Mouse (Mus musculus) bone marrow macrophage, adult 2 months (primary cell): ENCODE measurements around the gene Gm49721. TPM values are rescaled to one million over a fixed set of nuclear protein-coding genes. Genes with fewer than 3 reads are reported as not detected.
"Not testable (repeated sequence)": the region's sequence is repeated elsewhere in the genome, so short reads cannot be mapped to it uniquely, and the experiment has no call there.

Experiments used
- H3K27ac ChIP-seq: 2 replicates; pipeline ENCODE4 v1.5.1; 2012; ENCODE audit warnings: low read depth, low read length; ENCODE audit not compliant: insufficient read depth
- H3K4me1 ChIP-seq: 2 replicates; pipeline ENCODE4 v1.6.1; 2012; ENCODE audit warnings: low read length; ENCODE audit not compliant: control insufficient read depth, insufficient read depth
- H3K4me3 ChIP-seq: 2 replicates; pipeline ENCODE4 v1.5.1; 2012; ENCODE audit warnings: mild to moderate bottlenecking, low read length, moderate library complexity; ENCODE audit not compliant: insufficient read depth
- polyA plus RNA-seq: library from polyadenylated mRNA; stranded (reverse); fragments of >200 nt; gene quantifications from 2 replicates; pipeline ENCODE4 v1.2.4, GENCODE M21; 2012; ENCODE audit not compliant: missing spikeins, insufficient read depth, insufficient read length

Gene Gm49721
- polyA plus RNA-seq, 1 experiment: not detected

DNA sequence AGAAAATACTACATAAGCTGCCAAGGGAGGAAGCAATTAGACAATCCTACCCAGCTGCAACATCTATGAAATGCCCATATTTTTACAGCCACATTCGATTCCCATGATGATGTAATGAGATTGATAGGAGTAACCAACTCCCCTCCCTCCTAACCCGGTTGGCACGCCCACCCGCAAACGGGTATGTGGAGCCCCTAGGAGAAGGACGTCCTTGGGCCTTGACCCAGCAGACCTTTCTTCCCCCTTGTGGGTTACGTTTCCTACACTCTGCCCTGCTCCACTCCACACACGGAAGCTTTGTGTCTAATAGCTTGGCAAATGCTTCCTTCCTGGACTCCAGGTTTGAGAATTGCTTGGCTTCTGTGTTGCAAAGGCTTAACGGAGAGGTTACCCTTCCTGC, 31.2 kb downstream of the Gm49721 start:
- H3K4me1 ChIP-seq, H3K4me3 ChIP-seq, H3K27ac ChIP-seq: not testable (repeated sequence)

DNA sequence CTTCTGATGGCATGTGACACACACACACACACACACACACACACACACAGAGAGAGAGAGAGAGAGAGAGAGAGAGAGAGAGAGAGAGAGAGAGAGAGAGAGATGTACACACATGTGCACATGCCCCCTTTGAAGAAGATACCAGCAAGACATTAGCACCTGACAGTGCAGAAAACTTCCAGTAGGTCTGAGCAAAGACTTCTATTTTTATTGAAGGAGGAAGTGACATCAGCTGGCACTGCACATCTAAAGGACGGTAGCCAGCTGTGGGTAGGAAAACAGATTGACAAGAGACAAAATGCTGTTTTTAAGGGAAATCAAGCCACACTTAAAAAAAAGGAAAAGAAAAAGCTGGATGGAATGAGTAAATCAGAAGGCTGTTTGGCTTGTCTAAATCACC, 35.5 kb downstream of the Gm49721 start:
- H3K27ac ChIP-seq: peak overlapping the region; percentile 33
- not testable (repeated sequence) for H3K4me1 ChIP-seq, H3K4me3 ChIP-seq

DNA sequence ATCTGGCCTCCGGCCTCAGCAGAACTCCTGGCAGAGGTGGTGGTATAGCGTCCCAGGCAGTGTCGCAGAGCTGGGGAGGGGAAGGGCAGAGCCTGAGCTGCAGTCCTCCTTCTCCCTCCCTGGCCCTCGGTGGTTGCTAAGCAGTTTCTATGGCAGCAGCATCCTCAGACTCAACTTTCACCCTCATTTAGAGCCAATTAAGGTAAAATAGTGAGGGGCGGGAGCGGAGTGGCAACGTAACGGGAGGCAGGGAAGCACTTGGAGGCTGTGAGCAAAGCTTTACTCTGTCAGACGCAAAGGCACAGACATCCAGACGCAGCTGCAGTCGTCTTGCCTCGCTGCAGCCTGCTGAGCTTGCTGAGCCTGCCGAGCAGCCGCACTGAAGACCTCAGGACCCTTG, 46.6 kb downstream of the Gm49721 start, which contains the start of gene Gm1604a:
TSS of gene Gm1604a (plus strand) at position 312 of the 400 bp plus-strand sequence.
- H3K4me1 ChIP-seq, H3K27ac ChIP-seq, H3K4me3 ChIP-seq: not testable (repeated sequence)

DNA sequence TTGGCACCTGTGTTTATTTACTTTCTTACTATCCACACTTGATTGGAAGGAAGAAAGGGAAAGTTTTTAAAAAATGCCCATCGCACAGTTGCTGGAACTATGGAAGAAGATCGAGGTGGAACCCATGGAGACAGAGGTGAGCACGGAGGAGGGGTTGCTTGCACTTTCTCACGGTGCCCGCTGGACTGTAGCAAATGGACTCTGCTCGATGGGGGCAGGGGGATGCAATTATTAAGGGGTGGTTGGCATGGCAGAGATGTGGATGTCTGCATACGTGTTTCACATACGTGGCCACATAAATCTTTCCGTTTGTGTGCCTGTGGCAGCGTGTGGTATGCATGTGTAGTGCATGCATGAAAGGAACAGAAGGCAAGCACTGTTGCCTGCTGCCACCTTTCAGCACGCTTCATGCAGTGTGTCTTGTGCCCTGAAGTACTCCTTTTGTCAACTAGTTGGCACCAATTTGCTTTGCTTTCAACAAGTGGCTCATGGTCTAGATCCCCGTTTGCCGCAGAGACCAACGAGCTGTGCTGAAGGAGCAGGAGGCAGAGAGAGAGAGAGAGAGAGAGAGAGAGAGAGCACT, 47.2 kb downstream of the Gm49721 start:
- not testable (repeated sequence) for H3K4me1 ChIP-seq, H3K27ac ChIP-seq, H3K4me3 ChIP-seq

DNA sequence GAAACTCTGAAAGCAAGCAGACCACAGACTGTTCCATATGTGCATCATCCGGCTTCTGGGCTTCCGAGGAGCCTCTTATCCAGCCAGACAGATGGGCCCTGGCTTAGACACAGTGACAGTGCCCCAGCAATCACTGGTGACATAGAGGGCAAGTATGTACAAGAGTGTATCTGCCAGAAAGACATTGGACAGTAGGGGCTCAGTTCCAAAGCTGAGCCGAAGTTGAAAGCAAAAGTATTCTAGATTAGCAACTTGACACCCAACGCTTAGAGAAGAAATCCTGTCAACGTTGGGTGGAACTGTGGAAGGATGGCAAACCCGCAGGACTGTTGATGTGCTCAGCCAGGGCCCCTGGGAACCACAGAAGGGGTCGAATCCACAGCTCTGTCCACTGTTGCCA, 51.5 kb downstream of the Gm49721 start:
- not testable (repeated sequence) for H3K4me3 ChIP-seq, H3K27ac ChIP-seq, H3K4me1 ChIP-seq

DNA sequence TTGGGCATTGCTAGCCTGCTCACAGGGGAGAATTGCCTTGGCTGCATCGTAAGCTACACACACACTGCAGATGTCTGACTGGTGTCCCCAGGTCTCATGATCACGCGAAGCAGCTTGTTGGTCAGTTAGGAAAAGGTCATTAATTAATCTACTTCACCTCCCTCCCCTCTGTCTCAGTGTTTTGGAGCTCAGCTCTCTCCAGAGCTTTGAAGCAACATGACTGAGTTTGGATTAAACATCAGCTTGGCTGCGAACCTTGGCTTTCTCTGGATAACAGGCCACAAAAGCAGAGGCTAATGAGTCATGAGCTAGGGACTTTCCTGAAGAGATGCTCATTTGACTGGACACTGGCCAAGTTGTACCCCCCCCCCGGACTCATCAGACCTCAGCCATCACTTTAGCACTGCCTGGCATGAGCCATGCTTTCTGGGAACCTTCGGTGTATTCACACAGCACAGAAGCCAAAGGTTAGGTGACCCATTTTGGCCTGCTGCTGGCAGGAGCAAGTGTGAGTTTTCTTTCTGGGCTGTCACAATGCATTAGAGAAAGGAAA, 52.0 kb downstream of the Gm49721 start:
- not testable (repeated sequence) for H3K27ac ChIP-seq, H3K4me3 ChIP-seq, H3K4me1 ChIP-seq

DNA sequence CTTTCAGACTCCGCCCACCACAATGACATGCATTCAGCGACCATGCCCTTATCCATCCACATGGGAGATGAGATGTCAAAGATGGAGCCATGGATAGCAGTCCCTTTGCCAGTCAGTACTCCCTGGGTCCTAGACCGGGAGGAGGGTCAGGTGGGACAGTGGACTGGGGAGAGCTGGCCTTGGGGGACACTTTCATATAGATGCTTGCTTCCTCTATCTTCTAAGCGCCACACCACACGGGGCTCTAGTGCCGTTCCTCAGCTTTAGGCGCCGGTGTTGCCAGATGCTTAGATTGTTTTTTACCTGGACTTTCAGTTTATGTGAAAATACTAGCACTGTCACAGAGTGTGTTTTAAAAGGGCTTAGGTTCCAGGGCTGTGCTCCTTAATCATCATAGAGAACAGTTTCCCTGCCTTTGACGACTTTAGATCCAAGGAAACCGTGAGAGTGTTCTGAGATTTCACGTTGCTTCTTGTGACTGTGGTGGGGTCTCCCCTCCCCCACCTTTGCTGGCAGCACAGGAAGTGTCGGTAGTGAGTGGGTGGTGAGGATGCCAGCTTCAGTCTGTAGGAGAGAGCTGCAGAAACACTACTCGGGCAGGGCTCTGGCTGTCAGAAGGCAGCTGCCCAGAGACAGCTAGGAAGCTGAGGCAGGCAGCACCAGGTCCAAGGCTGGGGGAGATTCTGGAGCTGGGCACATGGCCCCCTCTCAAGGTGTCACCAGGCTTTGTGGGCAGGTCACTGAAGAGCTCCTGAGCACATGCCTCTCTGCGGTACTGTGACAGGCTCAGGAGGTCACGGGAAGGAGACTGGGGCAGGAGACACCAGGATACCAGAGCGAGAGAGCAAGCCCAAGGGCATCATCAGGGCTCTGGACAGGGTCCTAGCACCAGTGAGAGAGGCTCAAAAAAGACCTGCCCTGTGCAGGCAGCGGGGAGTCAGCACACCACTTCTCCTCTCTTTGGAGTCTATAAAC, 54.8 kb downstream of the Gm49721 start:
- not testable (repeated sequence) for H3K4me3 ChIP-seq, H3K4me1 ChIP-seq, H3K27ac ChIP-seq

DNA sequence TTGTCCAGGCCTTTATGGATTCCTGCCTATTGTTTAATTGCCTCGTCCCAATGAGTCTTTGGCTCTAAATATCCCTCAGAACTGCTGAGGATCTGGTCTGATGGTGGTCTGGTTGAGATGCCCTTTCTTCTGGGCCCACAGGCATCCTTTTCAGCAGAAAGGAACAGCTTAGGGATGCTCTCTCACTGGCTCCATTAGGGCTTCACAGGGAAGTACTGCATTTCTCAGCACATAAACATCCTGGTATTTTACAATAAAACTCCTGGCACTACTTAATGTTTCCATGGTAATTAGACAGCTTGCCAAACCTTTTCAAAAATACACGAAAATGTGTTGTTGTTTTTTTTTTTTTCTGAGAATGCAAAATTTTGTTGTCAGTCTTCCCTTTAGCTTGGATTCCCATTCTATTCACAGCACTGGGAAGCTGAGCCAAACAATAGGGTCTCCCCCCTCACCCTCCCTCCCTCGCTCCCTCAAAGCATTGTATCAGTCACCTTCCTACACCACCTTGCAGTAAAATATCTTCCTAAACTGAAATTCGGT, 90.4 kb downstream of the Gm49721 start:
- not testable (repeated sequence) for H3K27ac ChIP-seq, H3K4me1 ChIP-seq, H3K4me3 ChIP-seq

DNA sequence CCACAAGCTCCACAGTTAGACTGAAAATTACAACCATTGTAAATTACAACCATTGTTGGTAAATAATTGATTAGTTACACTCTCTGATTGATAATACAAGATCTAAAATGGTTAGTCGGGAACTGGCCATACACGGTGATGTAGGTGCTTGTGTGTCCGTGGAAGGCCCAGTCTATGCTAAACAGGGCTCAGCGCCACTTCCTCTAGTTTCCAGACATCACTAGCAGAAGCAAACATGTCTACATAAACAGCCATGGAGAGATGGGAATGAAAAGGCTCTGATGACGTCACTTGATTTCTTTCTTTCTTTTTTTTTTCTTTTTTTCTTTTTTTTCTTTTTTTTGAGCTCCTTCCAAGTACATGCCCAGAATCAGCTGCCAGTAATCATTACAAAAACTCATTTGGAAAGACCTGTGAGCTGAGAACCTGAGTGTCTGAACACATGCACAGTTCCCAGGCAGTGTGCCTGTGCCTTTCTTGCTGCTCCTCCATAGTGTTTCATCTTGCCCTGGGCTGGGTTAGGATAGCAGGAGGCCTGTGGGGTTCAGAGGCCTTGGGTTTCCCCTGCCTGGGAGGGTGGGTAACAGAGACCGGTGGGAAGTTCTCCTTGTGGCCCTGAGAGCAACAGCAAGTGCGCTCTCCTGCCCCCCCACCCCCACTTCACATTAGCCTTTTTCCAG, 91.0 kb downstream of the Gm49721 start:
- not testable (repeated sequence) for H3K27ac ChIP-seq, H3K4me3 ChIP-seq, H3K4me1 ChIP-seq

DNA sequence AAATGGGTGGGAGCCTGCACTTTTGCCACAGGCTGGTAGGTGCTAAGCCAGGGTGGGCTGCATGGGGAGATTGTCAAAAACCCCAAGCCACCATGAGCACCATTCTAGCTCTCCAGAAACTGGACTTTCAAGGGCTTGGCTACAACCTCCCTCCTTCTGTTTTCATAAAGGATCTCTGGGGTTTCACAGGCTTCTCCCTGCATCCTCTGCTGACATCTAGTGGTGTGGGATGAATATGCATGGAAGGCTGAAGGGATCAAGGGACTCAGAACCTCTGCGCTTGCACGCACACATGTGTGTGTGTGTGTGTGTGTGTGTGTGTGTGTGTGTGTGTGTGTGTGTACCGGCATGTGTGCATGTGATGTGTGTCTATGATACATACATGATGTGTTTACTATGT, 95.8 kb downstream of the Gm49721 start:
- H3K27ac ChIP-seq, H3K4me3 ChIP-seq, H3K4me1 ChIP-seq: not testable (repeated sequence)

DNA sequence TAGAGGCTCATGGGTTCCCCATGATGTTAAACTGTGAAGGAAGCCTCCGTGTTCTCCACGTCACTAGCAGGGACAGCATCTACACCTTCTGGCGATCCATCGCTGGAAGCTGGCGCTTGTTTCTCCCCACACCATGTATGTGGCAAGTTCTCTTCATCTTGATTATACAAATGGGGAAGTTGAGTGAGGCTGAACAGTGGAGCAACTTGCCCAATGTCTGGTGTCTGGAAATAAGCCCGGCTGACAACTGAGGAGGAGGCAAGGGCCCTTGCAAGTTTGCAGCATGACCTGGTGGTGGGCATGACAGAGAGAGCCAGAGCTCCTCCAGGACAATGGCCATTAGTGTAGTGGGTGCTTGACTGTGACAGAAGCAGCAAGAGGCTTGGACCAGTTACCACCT, 96.8 kb downstream of the Gm49721 start:
- H3K4me3 ChIP-seq, H3K27ac ChIP-seq, H3K4me1 ChIP-seq: not testable (repeated sequence)

DNA sequence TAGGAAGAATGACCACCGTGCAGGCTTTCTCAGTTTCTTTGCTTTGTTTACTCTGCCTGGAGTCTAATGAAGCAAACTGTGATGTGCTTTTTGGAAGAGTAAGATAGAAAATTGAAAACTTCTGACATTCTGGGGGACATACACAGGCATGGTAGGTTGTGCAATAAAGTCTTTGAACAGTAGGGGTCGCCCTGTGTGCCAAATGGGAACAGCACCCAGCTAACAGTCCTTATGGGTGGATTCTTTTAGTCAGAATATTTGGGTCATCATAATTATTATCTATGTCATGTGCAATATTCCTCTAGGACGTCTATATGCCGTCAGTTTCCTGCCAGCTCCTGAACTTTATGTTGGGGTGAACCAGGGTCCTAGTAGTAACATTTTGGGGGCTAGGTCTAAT, 100.9 kb downstream of the Gm49721 start:
- not testable (repeated sequence) for H3K4me3 ChIP-seq, H3K27ac ChIP-seq, H3K4me1 ChIP-seq

DNA sequence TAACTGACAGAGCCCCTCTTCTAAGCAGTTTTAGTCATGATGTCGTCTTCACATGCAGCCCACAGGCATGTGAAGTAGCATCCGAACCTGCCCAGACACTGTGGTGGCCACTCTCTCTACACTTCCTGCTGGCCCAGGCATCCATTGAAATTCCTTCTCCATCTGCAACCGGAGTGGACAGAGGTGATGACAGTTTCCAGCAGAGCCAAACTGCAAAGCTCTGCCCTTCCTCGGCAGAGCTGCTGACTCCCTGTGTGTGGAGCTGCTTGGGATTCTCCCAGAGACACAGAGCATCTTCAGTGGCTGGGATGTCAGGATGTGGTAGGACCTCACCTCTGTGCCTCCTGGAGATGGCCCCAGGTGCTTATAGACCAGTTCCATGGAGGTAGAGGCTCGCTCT, 105.8 kb downstream of the Gm49721 start:
- H3K27ac ChIP-seq, H3K4me3 ChIP-seq, H3K4me1 ChIP-seq: not testable (repeated sequence)

DNA sequence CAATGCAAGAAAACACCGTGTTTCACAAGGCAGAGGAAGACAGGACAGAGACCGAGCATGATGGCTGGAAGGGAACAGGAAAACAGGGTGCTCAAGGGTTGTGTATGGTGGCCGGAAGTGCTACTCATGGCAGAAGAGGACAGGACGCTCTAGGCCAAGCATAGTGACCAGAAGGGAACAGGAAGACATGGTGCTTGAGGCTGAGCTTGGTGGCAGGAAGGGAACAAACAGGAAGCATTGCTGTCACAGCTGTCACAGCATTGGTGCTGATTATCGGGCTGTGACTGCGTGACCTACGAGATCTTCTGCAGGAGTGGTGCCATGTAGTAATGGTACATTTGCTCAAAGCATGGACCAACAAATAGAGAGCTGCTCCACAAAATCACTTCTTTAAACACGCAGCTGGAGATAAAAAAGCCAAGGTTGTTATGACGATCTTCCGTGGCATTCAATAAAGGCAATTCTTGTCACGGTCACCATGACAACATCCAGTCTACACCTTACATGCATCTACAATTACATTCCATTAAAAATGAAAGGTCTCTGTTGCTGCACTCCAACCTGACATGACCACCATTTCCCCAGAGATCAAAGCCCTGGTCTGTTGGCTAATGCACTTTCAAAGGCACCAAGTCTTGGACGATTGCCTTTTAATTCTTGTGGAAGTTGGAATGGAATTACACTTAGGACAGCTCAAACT, 106.9 kb downstream of the Gm49721 start:
- not testable (repeated sequence) for H3K4me3 ChIP-seq, H3K4me1 ChIP-seq, H3K27ac ChIP-seq

DNA sequence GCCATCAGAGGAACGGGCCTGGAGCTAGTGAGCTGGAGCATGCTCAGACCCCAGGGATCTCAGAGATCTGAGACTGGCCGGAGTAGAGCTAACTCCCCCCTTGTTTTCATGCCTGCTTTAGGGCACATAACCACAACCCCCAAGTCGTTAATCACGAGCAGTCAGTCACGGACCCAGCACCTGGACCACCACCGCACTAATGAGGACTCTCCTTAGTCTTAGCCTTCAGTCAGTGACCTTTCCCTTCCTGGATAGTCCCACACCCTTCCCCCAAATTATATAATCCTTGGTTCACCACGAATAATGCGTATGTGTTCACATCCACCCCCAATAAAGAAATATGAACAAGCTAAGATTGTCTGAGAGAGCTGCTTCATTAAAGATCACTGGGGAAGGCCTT, 108.1 kb downstream of the Gm49721 start:
- not testable (repeated sequence) for H3K4me3 ChIP-seq, H3K27ac ChIP-seq, H3K4me1 ChIP-seq
